Mouse (Mus musculus) myocyte (in vitro differentiated cells): ENCODE results near the gene Etv6.

Source experiments
- CEBPB ChIP-seq: IDR thresholded peaks from 2 replicates; pipeline ENCODE4 v1.6.1; 2011; ENCODE audit warnings: mild to moderate bottlenecking, moderate library complexity; ENCODE audit not compliant: poor library complexity, insufficient read depth, severe bottlenecking
- E2F4 ChIP-seq: IDR thresholded peaks from one replicate; pipeline ENCODE4 v1.6.1; 2011; ENCODE audit warnings: mild to moderate bottlenecking, control low read depth, moderate library complexity; ENCODE audit not compliant: insufficient read depth
- MAX ChIP-seq: IDR thresholded peaks from one replicate; pipeline ENCODE4 v1.6.1; 2011; ENCODE audit warnings: low read depth, mild to moderate bottlenecking, control low read depth
- MYOD1 ChIP-seq, 3 experiments: IDR thresholded peaks; one replicate each; pipeline ENCODE4 v1.6.1; 2011; ENCODE audit warnings: control low read depth in 2 of 3, low read depth in 2 of 3, mild to moderate bottlenecking in 2 of 3, moderate library complexity in 1 of 3; ENCODE audit not compliant: insufficient read length in 2 of 3, control insufficient read depth in 1 of 3
- POLR2A ChIP-seq: IDR thresholded peaks from one replicate; pipeline ENCODE4 v1.6.1; 2011; ENCODE audit warnings: low read depth, mild to moderate bottlenecking, control low read depth, moderate library complexity; ENCODE audit not compliant: insufficient read length
- POLR2AphosphoS2 ChIP-seq: IDR thresholded peaks from one replicate; pipeline ENCODE4 v1.6.1; 2011; ENCODE audit warnings: low read depth, control low read depth; ENCODE audit not compliant: insufficient read length
- REST ChIP-seq: IDR thresholded peaks from one replicate; pipeline ENCODE4 v1.6.1; 2011; ENCODE audit warnings: mild to moderate bottlenecking, control low read depth, moderate library complexity; ENCODE audit not compliant: insufficient read depth, insufficient read length
- SRF ChIP-seq: IDR thresholded peaks from one replicate; pipeline ENCODE4 v1.6.1; 2011; ENCODE audit warnings: low read depth; ENCODE audit not compliant: control insufficient read depth, insufficient read length
- TCF12 ChIP-seq: IDR thresholded peaks from one replicate; pipeline ENCODE4 v1.6.1; 2011; ENCODE audit warnings: mild to moderate bottlenecking, control low read depth; ENCODE audit not compliant: poor library complexity, insufficient read depth, severe bottlenecking
- USF1 ChIP-seq: IDR thresholded peaks from one replicate; pipeline ENCODE4 v1.6.1; 2011; ENCODE audit warnings: low read depth, mild to moderate bottlenecking, control low read depth, moderate library complexity

- TF ChIP-seq POLR2A (no peak), USF1 (no peak), CEBPB (no peak), MAX (no peak), TCF12 (no peak), MYOD1 (IDR thresholded peaks at IDR 0.05; ENCODE audit: control insufficient read depth in 1 of 3, insufficient read length in 2 of 3, low read depth in 2 of 3) (no peak), E2F4 (no peak), POLR2AphosphoS2 (no peak), REST (no peak), SRF (no peak)
Observed at GRCm38 (mm10) chr6:134301951-134302350, 266.5 kb downstream of the Etv6 start.
